Mouse (Mus musculus) hindbrain, embryonic 16.5 days (tissue): Measurements from ENCODE around the gene Myt1l. TPM values are rescaled to one million over a fixed set of nuclear protein-coding genes. Genes with fewer than 3 reads are reported as not detected.

Experiments
- ATAC-seq: fragments of 200-750 bp; cut with Nextera tagmentation; 2 replicates; pipeline ENCODE4 v1.8.0; 2017; ENCODE audit warnings: moderate TSS enrichment, moderate library complexity
- H3K27ac ChIP-seq: fragments of 300-500 bp; sonication (generic); 2 replicates; pipeline ENCODE4 v1.5.1; 2014; ENCODE audit warnings: low read depth, mild to moderate bottlenecking, control low read depth, low read length, moderate library complexity
- H3K27me3 ChIP-seq: fragments of 300-500 bp; sonication (generic); replicated peaks from 2 replicates; pipeline ENCODE4 v1.6.1; 2014; ENCODE audit warnings: low read length; ENCODE audit not compliant: control insufficient read depth, insufficient read depth
- H3K36me3 ChIP-seq: fragments of 300-500 bp; sonication (generic); 2 replicates; pipeline ENCODE4 v1.6.1; 2014; ENCODE audit warnings: mild to moderate bottlenecking, low read length, moderate library complexity, mixed read lengths; ENCODE audit not compliant: control insufficient read depth, insufficient read depth
- H3K4me1 ChIP-seq: fragments of 300-500 bp; sonication (generic); 2 replicates; pipeline ENCODE4 v1.6.1; 2014; ENCODE audit warnings: low read depth, low read length; ENCODE audit not compliant: control insufficient read depth, insufficient read depth
- H3K4me2 ChIP-seq: fragments of 300-500 bp; sonication (generic); 2 replicates; pipeline ENCODE4 v1.6.1; 2014; ENCODE audit warnings: mild to moderate bottlenecking, low read length, control low read depth, moderate library complexity
- H3K4me3 ChIP-seq: fragments of 300-500 bp; sonication (generic); 2 replicates; pipeline ENCODE4 v1.5.1; 2014; ENCODE audit warnings: mild to moderate bottlenecking, low read length, control low read depth, moderate library complexity
- H3K9ac ChIP-seq: fragments of 300-500 bp; sonication (generic); 2 replicates; pipeline ENCODE4 v1.6.1; 2014; ENCODE audit warnings: low read depth, mild to moderate bottlenecking, control low read depth, low read length, moderate library complexity
- H3K9me3 ChIP-seq: fragments of 300-500 bp; sonication (generic); 2 replicates; pipeline ENCODE4 v1.6.1; 2014; ENCODE audit warnings: mild to moderate bottlenecking, low read length, moderate library complexity; ENCODE audit not compliant: control insufficient read depth
- WGBS: fragments of 180-500 bp; shearing (Covaris S2); extraction: QIAGEN DNeasy Blood & Tissue Kit; methylation state at CpG from one replicate; pipeline ENCODE4 v1.1.7; 2014; 5-methylcytosine and 5-hydroxymethylcytosine counted together
- polyA plus RNA-seq: library from polyadenylated mRNA; unstranded; fragments of >200 nt; fragmentation: Nextera tagmentation; extraction: Ambion mirVana; gene quantifications from 2 replicates; pipeline ENCODE4 v1.2.1, GENCODE M21; 2015

Myt1l gene
- polyA plus RNA-seq, 1 experiment from 2014 or later = 236 TPM

GRCm38 (mm10) chr12:29951043-29951442 is 422.9 kb downstream of the Myt1l start:
- Histone ChIP-seq H3K4me2 (no peak overlapping the region), H3K36me3 (no peaks in the 10 kb centered on the region), H3K4me1 (peaks cover 24% of the 10 kb centered on the region), H3K9me3 (no peaks in the 10 kb centered on the region), H3K27ac (no peak overlapping the region; the same call in 1 of the 2 replicates), H3K27me3 (no peaks in the 10 kb centered on the region), H3K9ac (no peak overlapping the region), H3K4me3 (no peak overlapping the region)
- ATAC-seq = no peak
- WGBS = 46% methylated on average over 6 of the region's 6 CpGs

GRCm38 (mm10) chr12:29951485-29951884 is 423.3 kb downstream of the Myt1l start:
- Histone ChIP-seq H3K4me1 (peaks cover 24% of the 10 kb centered on the region), H3K9ac (no peak overlapping the region), H3K27ac (no peak overlapping the region), H3K27me3 (no peaks in the 10 kb centered on the region), H3K36me3 (no peaks in the 10 kb centered on the region), H3K4me3 (no peak overlapping the region), H3K9me3 (no peaks in the 10 kb centered on the region), H3K4me2 (no peak overlapping the region)
- WGBS = 78% methylated on average over 5 of the region's 5 CpGs
- ATAC-seq = no peak

- H3K27ac ChIP-seq = no peak overlapping the region
- H3K4me1 ChIP-seq = peaks cover 30% of the 10 kb centered on the region
These were observed 423.9 kb downstream of the Myt1l start for GRCm38 (mm10) chr12:29952102-29952501.

GRCm38 (mm10) chr12:29953999-29954398 is 425.8 kb downstream of the Myt1l start:
- peak overlapping the region; percentile 38 for H3K9ac ChIP-seq
- H3K36me3 ChIP-seq = no peaks in the 10 kb centered on the region
- ATAC-seq = no peak
- H3K27me3 ChIP-seq = no peaks in the 10 kb centered on the region
- WGBS = 31% methylated on average over 11 of the region's 11 CpGs
- H3K4me3 ChIP-seq = no peak overlapping the region
- H3K9me3 ChIP-seq = no peaks in the 10 kb centered on the region
- no peak overlapping the region for H3K4me2 ChIP-seq
- peak overlapping the region; percentile 68 for H3K27ac ChIP-seq
- peaks cover 30% of the 10 kb centered on the region for H3K4me1 ChIP-seq

More at GRCm38 (mm10) chr12:29952102-29952501, 423.9 kb downstream of the Myt1l start:
- 74% methylated on average over 6 of the region's 6 CpGs for WGBS
- no peaks in the 10 kb centered on the region for H3K36me3 ChIP-seq
- no peaks in the 10 kb centered on the region for H3K27me3 ChIP-seq
- no peaks in the 10 kb centered on the region for H3K9me3 ChIP-seq
- no peak overlapping the region for H3K4me2 ChIP-seq
- H3K4me3 ChIP-seq = no peak overlapping the region
- H3K9ac ChIP-seq = no peak overlapping the region
- no peak for ATAC-seq

GRCm38 (mm10) chr12:29954464-29954863 is 426.3 kb downstream of the Myt1l start:
- H3K27me3 ChIP-seq = no peaks in the 10 kb centered on the region
- ATAC-seq = peak; percentile 43
- H3K4me1 ChIP-seq = peaks cover 30% of the 10 kb centered on the region
- H3K4me2 ChIP-seq = no peak overlapping the region
- 27% methylated on average over 3 of the region's 3 CpGs for WGBS
- no peak overlapping the region for H3K4me3 ChIP-seq
- H3K36me3 ChIP-seq = no peaks in the 10 kb centered on the region
- H3K27ac ChIP-seq = peak overlapping the region; percentile 68
- no peak overlapping the region for H3K9ac ChIP-seq
- no peaks in the 10 kb centered on the region for H3K9me3 ChIP-seq

GRCm38 (mm10) chr12:29956969-29957368 is 428.8 kb downstream of the Myt1l start:
- Histone ChIP-seq H3K36me3 (no peaks in the 10 kb centered on the region), H3K27ac (no peak overlapping the region; the same call in 1 of the 2 replicates), H3K27me3 (no peaks in the 10 kb centered on the region), H3K4me1 (peaks cover 31% of the 10 kb centered on the region), H3K4me3 (no peak overlapping the region), H3K9me3 (no peaks in the 10 kb centered on the region), H3K4me2 (no peak overlapping the region), H3K9ac (no peak overlapping the region)
- WGBS = 68% methylated on average over 12 of the region's 12 CpGs
- ATAC-seq = peak; percentile 64; the same call in 1 of the 2 replicates

GRCm38 (mm10) chr12:29958637-29959036 is 430.5 kb downstream of the Myt1l start:
- no peak overlapping the region for H3K27ac ChIP-seq
- no peak overlapping the region for H3K4me3 ChIP-seq
- H3K27me3 ChIP-seq = no peaks in the 10 kb centered on the region
- H3K36me3 ChIP-seq = no peaks in the 10 kb centered on the region
- WGBS = 83% methylated on average over 5 of the region's 5 CpGs
- H3K9me3 ChIP-seq = no peaks in the 10 kb centered on the region
- no peak overlapping the region for H3K4me2 ChIP-seq
- peaks cover 20% of the 10 kb centered on the region for H3K4me1 ChIP-seq
- no peak for ATAC-seq
- no peak overlapping the region for H3K9ac ChIP-seq

- peak overlapping the region; percentile 53; the same call in 1 of the 2 replicates for H3K27ac ChIP-seq
- H3K36me3 ChIP-seq = no peaks in the 10 kb centered on the region
- no peaks in the 10 kb centered on the region for H3K9me3 ChIP-seq
- H3K27me3 ChIP-seq = no peaks in the 10 kb centered on the region
- no peak overlapping the region for H3K4me3 ChIP-seq
- no peak overlapping the region for H3K4me2 ChIP-seq
- WGBS = 85% methylated on average over 1 of the region's 1 CpGs
- no peak overlapping the region for H3K9ac ChIP-seq
- peaks cover 12% of the 10 kb centered on the region for H3K4me1 ChIP-seq
- no peak for ATAC-seq
These were observed 432.9 kb downstream of the Myt1l start for GRCm38 (mm10) chr12:29961041-29961440.

- no peak overlapping the region for H3K4me2 ChIP-seq
- H3K9me3 ChIP-seq = no peaks in the 10 kb centered on the region
- H3K27me3 ChIP-seq = no peaks in the 10 kb centered on the region
- H3K27ac ChIP-seq = no peak overlapping the region
- 87% methylated on average over 6 of the region's 6 CpGs for WGBS
- peaks cover 5% of the 10 kb centered on the region; the same call in 1 of the 2 replicates for H3K4me1 ChIP-seq
- no peaks in the 10 kb centered on the region for H3K36me3 ChIP-seq
- H3K9ac ChIP-seq = no peak overlapping the region
- ATAC-seq = no peak; the same call in 1 of the 2 replicates
- no peak overlapping the region for H3K4me3 ChIP-seq
These were observed 436.8 kb downstream of the Myt1l start for GRCm38 (mm10) chr12:29965016-29965415.
